Mouse (Mus musculus) layer of hippocampus, adult 8-10 months (tissue): Measurements from ENCODE around the gene Pskh1. TPM values are rescaled to one million over a fixed set of nuclear protein-coding genes. Genes with fewer than 3 reads are reported as not detected.
A peak's percentile ranks its signal among the peaks of the same experiment; 100 is the strongest.

ENCODE experiments used
- DNase-seq, 2 experiments: peaks; one replicate each; pipeline ENCODE4 v3.0.0; 2022; ENCODE audit warnings: low spot score in 2 of 2
- total RNA-seq, 4 experiments: library from RNA; stranded (reverse); gene quantifications; 2 replicates each; pipeline ENCODE4 v1.2.4; 2022

The Pskh1 gene
- total RNA-seq: 1 to 10 TPM; 7.5 to 9.6 (median 9.1) TPM

- DNase-seq: peak; percentile 85 to 90
Observed at GRCm38 (mm10) chr8:105900180-105900940, at the start of gene Pskh1. TSS of gene Pskh1 (plus strand) at chr8:105900441.

GRCm38 (mm10) chr8:105850611-105851010 is 49.6 kb upstream of the Pskh1 start:
- no peak for DNase-seq

GRCm38 (mm10) chr8:105851651-105852143 is 48.5 kb upstream of the Pskh1 start:
- peak; percentile 88 for DNase-seq

GRCm38 (mm10) chr8:105852146-105852729 is 48.0 kb upstream of the Pskh1 start:
- DNase-seq: no peak

- DNase-seq: no peak
Observed at GRCm38 (mm10) chr8:105853178-105853577, 47.1 kb upstream of the Pskh1 start, which contains the start of gene Cenpt. TSS of gene Cenpt (minus strand) at chr8:105853278.

- DNase-seq: no peak
Observed at GRCm38 (mm10) chr8:105854303-105854702, 45.9 kb upstream of the Pskh1 start.

- DNase-seq: peak; percentile 86 to 87
Observed at GRCm38 (mm10) chr8:105854715-105855216, 45.5 kb upstream of the Pskh1 start, which contains the start of gene Thap11. TSS of gene Thap11 (plus strand) at chr8:105855132.

- DNase-seq: peak; percentile 38 to 58
Observed at GRCm38 (mm10) chr8:105855248-105856167, 44.7 kb upstream of the Pskh1 start.

GRCm38 (mm10) chr8:105856168-105856835 is 43.9 kb upstream of the Pskh1 start:
- DNase-seq: no peak

- no peak for DNase-seq
Observed at GRCm38 (mm10) chr8:105858495-105858894, 41.7 kb upstream of the Pskh1 start.

- no peak for DNase-seq
Observed at GRCm38 (mm10) chr8:105859314-105859713, 40.9 kb upstream of the Pskh1 start.

GRCm38 (mm10) chr8:105860143-105860981 is 39.9 kb upstream of the Pskh1 start, which contains the start of gene Nutf2:
TSS of gene Nutf2 (plus strand) at chr8:105860580.
- DNase-seq: peak; percentile 93 to 96

- no peak for DNase-seq
Observed at GRCm38 (mm10) chr8:105861951-105862350, 38.3 kb upstream of the Pskh1 start.

- no peak for DNase-seq
Observed at GRCm38 (mm10) chr8:105866364-105867029, 33.7 kb upstream of the Pskh1 start.

GRCm38 (mm10) chr8:105874301-105874700 is 25.9 kb upstream of the Pskh1 start:
- no peak for DNase-seq

GRCm38 (mm10) chr8:105880754-105881520 is 19.3 kb upstream of the Pskh1 start, which contains the start of gene Edc4:
TSS of gene Edc4 (plus strand) at chr8:105880881.
- DNase-seq: peak; percentile 73 to 82

- no peak for DNase-seq
Observed at GRCm38 (mm10) chr8:105889756-105890465, 10.3 kb upstream of the Pskh1 start.

GRCm38 (mm10) chr8:105890870-105891269 is 9.4 kb upstream of the Pskh1 start:
- peak; percentile 72 to 82 for DNase-seq
